Mouse (Mus musculus) CH12.LX (cell line): ENCODE measurements at regions not wholly inside any gene's neighbourhood (a gene's known extent, or its start where the extent isn't known, plus 50 kb on each side); places are given as distances from the start of the nearest gene placed in this dataset.

Source experiments
- DNase-seq: peaks from one replicate; pipeline ENCODE4 v3.0.0-alpha.2; 2013; ENCODE audit errors: extremely low read depth
- H3K27ac ChIP-seq: 2 replicates; pipeline ENCODE4 v1.5.1; 2012; ENCODE audit warnings: low read depth, mild to moderate bottlenecking, control low read depth, moderate library complexity; ENCODE audit not compliant: insufficient read depth
- H3K27me3 ChIP-seq: replicated peaks from 2 replicates; pipeline ENCODE3; 2012; ENCODE audit warnings: inconsistent platforms
- H3K36me3 ChIP-seq, 2 experiments: replicated peaks in 1 of 2; 2 replicates each; pipeline versions ENCODE3 to v1.6.1; 2012; ENCODE audit warnings: inconsistent platforms in 1 of 2, low read length in 1 of 2, mild to moderate bottlenecking in 1 of 2, mixed read lengths in 1 of 2, moderate library complexity in 1 of 2; ENCODE audit not compliant: control insufficient read depth in 1 of 2, insufficient read depth in 1 of 2
- H3K4me1 ChIP-seq, 2 experiments: 2 replicates each; pipeline ENCODE4 v1.6.1; 2012; ENCODE audit warnings: inconsistent platforms in 1 of 2, moderate library complexity in 1 of 2; ENCODE audit not compliant: insufficient read depth in 2 of 2, control insufficient read depth in 1 of 2
- H3K4me2 ChIP-seq: 2 replicates; pipeline ENCODE4 v1.6.1; 2012; ENCODE audit warnings: low read depth, mild to moderate bottlenecking, control low read depth; ENCODE audit not compliant: poor library complexity, insufficient read depth, severe bottlenecking
- H3K4me3 ChIP-seq, 3 experiments: fragments of 150-350 bp in 1 of 3; sonication (generic) in 1 of 3; replicated peaks in 1 of 3; 2 replicates each; pipeline versions ENCODE3 to v1.5.1; 2011 to 2012; ENCODE audit warnings: low read depth in 2 of 3, low read length in 2 of 3, mild to moderate bottlenecking in 2 of 3, moderate library complexity in 2 of 3, control low read depth in 1 of 3, improper control_type of control experiment in 1 of 3, inconsistent platforms in 1 of 3, mixed read lengths in 1 of 3; ENCODE audit not compliant: poor library complexity in 1 of 3
- H3K79me2 ChIP-seq: replicated peaks from 2 replicates; pipeline ENCODE4 v1.6.1; 2012; ENCODE audit warnings: mild to moderate bottlenecking, moderate library complexity; ENCODE audit not compliant: control insufficient read depth, poor library complexity, insufficient read depth, severe bottlenecking; ENCODE audit errors: extremely low read depth
- H3K9ac ChIP-seq: 2 replicates; pipeline ENCODE4 v1.6.1; 2012; ENCODE audit warnings: low read depth, mild to moderate bottlenecking, control low read depth, moderate library complexity; ENCODE audit not compliant: insufficient read depth
- H3K9me3 ChIP-seq: replicated peaks from 2 replicates; pipeline ENCODE3; 2012; ENCODE audit warnings: low read length, inconsistent platforms, mixed read lengths
- BHLHE40 ChIP-seq: IDR thresholded peaks from 2 replicates; pipeline ENCODE4 v1.6.1; 2011; ENCODE audit warnings: mild to moderate bottlenecking, low read depth, low read length, improper control_type of control experiment
- EP300 ChIP-seq: IDR thresholded peaks from 2 replicates; pipeline ENCODE4 v1.6.1; 2011; ENCODE audit warnings: low read length, improper control_type of control experiment
- ETS1 ChIP-seq: conservative IDR thresholded peaks from 2 replicates; pipeline ENCODE4 v1.6.1; 2012; ENCODE audit warnings: low read depth, mild to moderate bottlenecking, inconsistent platforms, low read length, improper control_type of control experiment, moderate library complexity
- GABPA ChIP-seq: IDR thresholded peaks from 2 replicates; pipeline ENCODE4 v1.6.1; 2012; ENCODE audit warnings: low read depth, low read length, improper control_type of control experiment, inconsistent platforms; ENCODE audit not compliant: insufficient replicate concordance
- HCFC1 ChIP-seq: IDR thresholded peaks from 2 replicates; pipeline ENCODE4 v1.6.1; 2012; ENCODE audit warnings: low read depth, mild to moderate bottlenecking, inconsistent platforms, low read length, improper control_type of control experiment
- IRF4 ChIP-seq: IDR thresholded peaks from 2 replicates; pipeline ENCODE4 v1.6.1; 2014; ENCODE audit warnings: low read depth, mild to moderate bottlenecking, inconsistent platforms, low read length, improper control_type of control experiment
- JUN ChIP-seq: IDR thresholded peaks from 2 replicates; pipeline ENCODE4 v1.6.1; 2011; ENCODE audit warnings: low read depth, mild to moderate bottlenecking, low read length, improper control_type of control experiment, moderate library complexity; ENCODE audit not compliant: insufficient read depth
- JUND ChIP-seq: conservative IDR thresholded peaks from 2 replicates; pipeline ENCODE4 v1.6.1; 2011; ENCODE audit warnings: low read depth, low read length, improper control_type of control experiment
- MAX ChIP-seq: IDR thresholded peaks from 2 replicates; pipeline ENCODE4 v1.6.1; 2011; ENCODE audit warnings: low read length, improper control_type of control experiment
- MEF2A ChIP-seq: IDR thresholded peaks from 2 replicates; pipeline ENCODE4 v1.6.1; 2014; ENCODE audit warnings: low read depth, mild to moderate bottlenecking, inconsistent platforms, low read length, improper control_type of control experiment, borderline replicate concordance
- MXI1 ChIP-seq: IDR thresholded peaks from 2 replicates; pipeline ENCODE4 v1.6.1; 2011; ENCODE audit warnings: mild to moderate bottlenecking, low read depth, low read length, improper control_type of control experiment
- MYC ChIP-seq: IDR thresholded peaks from 2 replicates; pipeline ENCODE4 v1.6.1; 2011; ENCODE audit warnings: low read depth, mild to moderate bottlenecking, improper control_type of control experiment, low read length
- POLR2AphosphoS2 ChIP-seq: IDR thresholded peaks from 2 replicates; pipeline ENCODE4 v1.6.1; 2011; ENCODE audit warnings: low read depth, low read length, improper control_type of control experiment
- RCOR1 ChIP-seq: conservative IDR thresholded peaks from 2 replicates; pipeline ENCODE4 v1.6.1; 2012; ENCODE audit warnings: low read depth, mild to moderate bottlenecking, inconsistent platforms, low read length, improper control_type of control experiment
- TCF12 ChIP-seq: IDR thresholded peaks from 2 replicates; pipeline ENCODE4 v1.6.1; 2014; ENCODE audit warnings: low read depth, mild to moderate bottlenecking, inconsistent platforms, low read length, improper control_type of control experiment
- UBTF ChIP-seq: IDR thresholded peaks from 2 replicates; pipeline ENCODE4 v1.6.1; 2012; ENCODE audit warnings: low read depth, mild to moderate bottlenecking, inconsistent platforms, low read length, improper control_type of control experiment, moderate library complexity
- dilution Hi-C: fragments of 300-500 bp; cut with MboI; formaldehyde crosslinking; loops from 2 replicates; pipeline ENCODE4 v1.14.3; 2020; ENCODE audit warnings: low sequenced_read_pairs; ENCODE audit not compliant: extremely low pct_unique_long_range_greater_than_20kb, extremely low pct_ligation_motif_present
- in situ Hi-C: fragments of 300-500 bp; cut with MboI; formaldehyde crosslinking; loops from 3 replicates; pipeline ENCODE4 v1.14.3; 2019; ENCODE audit warnings: low sequenced_read_pairs, low pct_ligation_motif_present, low pct_unique_long_range_greater_than_20kb, mixed read lengths

- DNase-seq = no peak
- TF ChIP-seq EP300 = no peak
- TF ChIP-seq JUND = 0 out of 2 replicates have a peak, but pooled peaks have one; percentile 44
- no peak for TF ChIP-seq MEF2A
- peak; percentile 19; the same call in 1 of the 2 replicates for TF ChIP-seq JUN
- in situ Hi-C loops (no loop called here), dilution Hi-C loops (no loop called here)
- Histone ChIP-seq H3K9me3 (no peaks in the 10 kb centered on the region), H3K36me3 (no peaks in the 10 kb centered on the region), H3K4me1 (peaks cover 2% of the 10 kb centered on the region in 2 experiments; a peak in 2 of 4 replicates), H3K27ac (no peak overlapping the region), H3K4me2 (no peak overlapping the region), H3K9ac (no peak overlapping the region), H3K79me2 (no peaks in the 10 kb centered on the region), H3K27me3 (no peaks in the 10 kb centered on the region), H3K4me3 (no peak overlapping the region)
These were observed 144.5 kb downstream of the Rab28 start for GRCm38 (mm10) chr5:41563441-41563840.

GRCm38 (mm10) chr5:41562299-41562698, 145.7 kb downstream of the Rab28 start:
- in situ Hi-C loops = no loop called here
- dilution Hi-C loops = no loop called here
- Histone ChIP-seq H3K9me3 (no peaks in the 10 kb centered on the region), H3K27ac (no peak overlapping the region), H3K9ac (no peak overlapping the region), H3K79me2 (no peaks in the 10 kb centered on the region), H3K4me3 (no peak overlapping the region), H3K4me1 (peaks cover 2% of the 10 kb centered on the region in 2 experiments; a peak in 2 of 4 replicates), H3K4me2 (no peak overlapping the region), H3K36me3 (no peaks in the 10 kb centered on the region), H3K27me3 (no peaks in the 10 kb centered on the region)
- DNase-seq = no peak
- TF ChIP-seq POLR2AphosphoS2 = no peak

GRCm38 (mm10) chr5:41556700-41557309, 151.2 kb downstream of the Rab28 start:
- Histone ChIP-seq H3K36me3 (no peaks in the 10 kb centered on the region), H3K9ac (no peak overlapping the region), H3K4me1 (peaks cover 2 to 11% of the 10 kb centered on the region in 2 experiments; a peak in 3 of 4 replicates), H3K9me3 (no peaks in the 10 kb centered on the region), H3K27me3 (no peaks in the 10 kb centered on the region), H3K27ac (no peak overlapping the region), H3K4me3 (no peak overlapping the region), H3K4me2 (no peak overlapping the region), H3K79me2 (no peaks in the 10 kb centered on the region)
- dilution Hi-C loops (no loop called here), in situ Hi-C loops (no loop called here)
- no peak for TF ChIP-seq BHLHE40
- no peak for DNase-seq

- in situ Hi-C loops (no loop called here), dilution Hi-C loops (no loop called here)
- Histone ChIP-seq H3K9ac (no peak overlapping the region), H3K27ac (no peak overlapping the region), H3K27me3 (no peaks in the 10 kb centered on the region), H3K9me3 (no peaks in the 10 kb centered on the region), H3K36me3 (no peaks in the 10 kb centered on the region), H3K79me2 (no peaks in the 10 kb centered on the region), H3K4me3 (no peak overlapping the region), H3K4me1 (peaks cover 7 to 21% of the 10 kb centered on the region in 2 experiments), H3K4me2 (0 out of 2 replicates have a peak overlapping the region, but pooled peaks have one; percentile 13)
- DNase-seq = peak; percentile 71
- TF ChIP-seq ETS1 = peak; percentile 75
- no peak for TF ChIP-seq UBTF
- TF ChIP-seq MAX = peak; percentile 85
- 0 out of 2 replicates have a peak, but pooled peaks have one; percentile 44 for TF ChIP-seq TCF12
- TF ChIP-seq HCFC1 = no peak
- TF ChIP-seq IRF4 = peak; percentile 92
- peak; percentile 91 for TF ChIP-seq BHLHE40
- TF ChIP-seq GABPA = no peak
- TF ChIP-seq RCOR1 = peak; percentile 78; the same call in 1 of the 2 replicates
- peak; percentile 83; the same call in 1 of the 2 replicates for TF ChIP-seq MEF2A
- peak; percentile 92 for TF ChIP-seq MYC
- TF ChIP-seq EP300 = peak; percentile 92
- TF ChIP-seq JUN = peak; percentile 44; the same call in 1 of the 2 replicates
- TF ChIP-seq JUND = peak; percentile 58
- TF ChIP-seq MXI1 = peak; percentile 37; the same call in 1 of the 2 replicates
These were observed 153.6 kb downstream of the Rab28 start for GRCm38 (mm10) chr5:41554312-41554711.
